Mouse (Mus musculus): ENCODE results near the gene Fbxo28.

Gene Fbxo28

DNA sequence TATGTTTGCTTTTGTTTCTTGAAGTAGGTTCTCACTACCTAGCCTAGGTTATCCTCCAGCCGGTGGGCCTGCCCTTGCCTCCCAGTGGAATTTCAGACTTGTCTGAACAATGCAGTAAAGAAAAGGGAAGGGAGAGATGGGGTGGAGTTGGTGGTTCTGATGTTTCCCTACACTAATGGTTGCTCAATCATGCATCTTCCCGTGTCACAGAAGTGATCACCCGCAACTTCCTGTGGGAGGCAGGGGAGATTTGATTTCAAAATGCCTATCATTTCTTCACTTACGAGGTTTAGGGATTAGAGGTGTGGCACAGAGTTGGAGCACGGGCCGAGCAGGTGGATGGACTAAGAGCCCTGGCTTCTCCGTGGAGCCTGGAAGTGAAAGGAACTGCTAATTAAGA lies 58.2 kb downstream of the Fbxo28 start:
- peak; percentile 23 for DNase-seq

DNA sequence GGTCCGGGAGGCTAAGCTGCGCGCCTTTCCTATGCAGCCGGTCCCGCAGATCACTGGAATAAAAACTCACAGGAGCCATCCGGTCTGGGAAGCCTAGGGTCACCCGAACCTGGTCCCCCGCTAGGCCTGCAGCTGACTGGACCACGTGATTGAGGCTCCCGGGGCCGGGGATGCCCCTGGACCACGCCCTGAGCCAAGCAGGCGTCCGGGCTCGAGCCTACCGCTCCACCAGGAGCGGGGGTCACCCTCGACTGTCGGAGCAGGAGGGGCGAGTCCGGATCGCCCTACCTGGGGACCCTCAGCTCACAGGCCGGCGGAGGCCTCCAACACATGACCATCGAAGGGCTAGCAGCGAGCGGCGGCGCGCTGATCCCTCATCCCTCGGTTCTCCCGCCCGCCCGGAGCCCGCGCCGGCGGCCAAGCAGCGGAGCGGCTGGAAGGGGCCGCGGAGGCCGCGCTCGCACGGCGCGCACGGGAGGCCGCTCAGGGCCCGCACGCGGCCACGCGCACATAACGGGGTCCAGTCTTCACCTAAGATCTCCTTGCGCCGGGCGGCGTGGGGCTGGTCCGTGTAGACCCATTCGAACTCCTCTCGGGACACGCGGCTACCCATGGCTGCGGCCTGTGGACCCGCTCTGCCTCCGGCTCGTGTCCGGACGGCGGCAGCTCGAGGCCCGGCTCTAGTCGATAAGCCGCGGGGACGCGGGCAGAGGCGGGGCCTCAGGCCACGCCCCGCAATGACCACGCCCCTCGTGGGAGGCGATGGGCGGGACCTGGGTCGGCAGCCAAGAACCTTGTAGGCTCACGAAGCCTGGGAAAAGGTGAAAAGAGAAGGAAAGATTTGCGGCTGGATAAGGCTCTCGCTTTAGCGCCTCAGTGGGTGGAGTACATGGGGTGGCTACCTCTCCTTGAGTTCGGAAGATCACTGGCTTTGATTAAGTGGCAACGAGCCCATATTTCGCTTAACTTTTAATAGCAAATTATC lies 59.0 kb downstream of the Fbxo28 start, which contains the start of gene Degs1:
Degs1 (minus strand) TSS at position 714 of the 985 bp plus-strand sequence.
- DNase-seq: peak; percentile 92

GRCm38 (mm10) chr1:182281251-182281711 lies 60.1 kb downstream of the Fbxo28 start:
- DNase-seq: peak; percentile 15

GRCm38 (mm10) chr1:182280577-182280976 lies 60.9 kb downstream of the Fbxo28 start:
- no peak for DNase-seq

DNA sequence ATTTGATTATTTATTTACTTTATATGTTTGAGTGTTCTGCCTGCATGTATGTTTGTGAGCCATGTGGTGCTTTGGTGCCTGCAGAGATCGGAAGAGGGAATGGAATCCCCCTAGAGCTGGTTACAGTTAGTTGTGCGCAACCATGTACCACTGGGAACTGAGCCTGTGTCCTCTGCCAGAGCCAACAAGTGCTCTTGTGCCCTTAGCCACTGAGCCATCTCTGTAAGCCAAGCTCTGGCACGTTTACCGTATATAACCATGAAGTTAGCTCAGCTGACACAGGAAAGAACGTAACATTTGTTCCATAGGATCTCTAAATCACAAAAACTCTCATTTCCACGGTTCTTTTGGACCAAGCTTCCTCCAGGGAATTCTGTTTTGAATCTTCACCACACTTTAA lies 61.4 kb downstream of the Fbxo28 start:
- DNase-seq: no peak

DNA sequence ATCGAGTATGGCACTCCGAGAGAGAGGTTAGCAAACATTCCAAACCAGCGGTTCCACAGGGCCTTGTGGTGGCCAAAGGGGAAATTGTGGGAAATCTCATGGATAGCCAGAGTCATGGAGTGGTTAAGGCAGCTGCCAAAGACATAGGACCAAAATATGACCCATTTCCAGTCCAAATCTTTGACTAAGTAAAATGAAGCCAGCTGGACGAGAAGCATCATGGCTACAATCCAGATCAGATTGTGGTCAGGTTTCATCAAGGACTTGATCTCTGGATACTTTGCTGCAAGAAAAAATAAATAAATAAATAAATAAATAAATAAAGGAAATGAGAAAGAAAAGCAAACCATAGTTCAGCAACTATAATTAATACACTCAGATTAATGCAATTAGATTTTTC lies 62.0 kb downstream of the Fbxo28 start:
- no peak for DNase-seq

DNA sequence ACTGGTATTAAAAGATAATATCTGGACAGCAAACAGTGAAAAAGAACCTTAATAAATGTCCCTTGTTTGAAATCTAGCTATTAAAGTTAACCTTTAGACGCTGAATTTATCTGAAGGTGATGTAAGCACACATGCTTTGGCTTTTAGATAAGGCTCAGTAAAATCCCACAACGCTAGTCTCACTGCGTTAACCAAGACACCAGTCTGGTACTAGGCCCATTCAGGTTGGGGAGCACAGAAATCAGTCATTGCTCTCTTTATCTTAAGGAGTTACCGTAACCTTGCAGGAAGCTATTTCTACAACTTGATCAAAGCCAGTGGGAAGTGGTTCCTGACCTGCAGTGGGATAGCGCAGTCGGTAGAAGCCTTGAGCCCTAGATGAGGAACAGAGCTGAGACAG lies 66.3 kb downstream of the Fbxo28 start:
- DNase-seq: no peak

- no peak for DNase-seq
Observed at GRCm38 (mm10) chr1:182271632-182272031, 69.8 kb downstream of the Fbxo28 start.

GRCm38 (mm10) chr1:182271130-182271529 lies 70.3 kb downstream of the Fbxo28 start:
- DNase-seq: no peak

DNA sequence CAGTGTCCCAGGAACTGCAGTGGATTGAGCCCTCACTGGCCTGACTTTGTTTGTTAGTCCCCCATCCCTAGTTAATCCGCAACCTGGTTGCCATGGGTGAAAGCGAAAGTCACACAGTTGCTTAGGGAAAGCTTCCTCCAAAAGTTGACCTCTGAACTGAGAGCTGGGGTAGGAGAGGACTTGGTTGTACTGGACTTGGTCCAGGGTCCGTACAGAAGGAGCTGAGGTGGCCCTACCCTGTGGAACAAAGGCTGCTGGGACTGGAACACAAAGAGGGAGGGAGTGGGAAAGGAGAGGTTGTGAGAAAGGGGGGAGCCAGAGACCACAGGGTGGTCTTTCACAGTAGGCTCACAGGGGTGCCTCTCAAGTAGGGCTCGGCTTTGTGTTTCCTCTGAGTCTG lies 73.1 kb downstream of the Fbxo28 start:
- DNase-seq: no peak

DNA sequence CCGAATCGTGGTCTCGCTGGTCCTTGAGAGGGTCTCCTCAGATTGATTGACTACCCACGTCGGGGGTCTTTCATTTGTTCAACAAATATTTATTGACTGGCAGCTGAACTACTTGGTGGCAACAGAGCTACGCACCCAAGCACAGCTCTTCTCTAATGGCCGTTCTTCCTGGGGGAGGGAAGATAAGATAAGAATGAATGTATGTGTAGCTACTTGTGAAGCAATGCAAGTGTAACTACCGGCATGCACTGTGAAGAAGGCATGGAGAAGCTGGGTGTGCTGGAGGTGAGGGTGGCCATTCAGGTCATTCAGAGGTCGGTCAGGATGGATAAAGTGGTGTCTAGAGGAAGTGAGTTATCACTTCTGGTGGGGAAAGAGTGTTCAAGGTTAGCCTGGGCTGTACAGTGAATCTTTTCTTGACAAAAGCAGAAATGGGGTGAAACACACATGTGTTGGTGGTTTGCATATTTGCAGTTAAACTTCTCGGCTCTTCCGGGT lies 75.4 kb downstream of the Fbxo28 start:
- no peak for DNase-seq
